Mouse (Mus musculus) neural tube, embryonic 12.5 days (tissue): ENCODE measurements around the gene Mtmr4. TPM values are rescaled to one million over a fixed set of nuclear protein-coding genes. Genes with fewer than 3 reads are reported as not detected.
A peak's percentile ranks its signal among the peaks of the same experiment; 100 is the strongest.

ENCODE experiments used
- ATAC-seq: fragments of 200-750 bp; cut with Nextera tagmentation; 2 replicates; pipeline ENCODE4 v1.8.0; 2017; ENCODE audit warnings: low read depth, mild to moderate bottlenecking, moderate TSS enrichment, moderate library complexity; ENCODE audit not compliant: low FRiP score
- H3K27ac ChIP-seq: fragments of 300-500 bp; sonication (generic); 2 replicates; pipeline ENCODE4 v1.5.1; 2016
- H3K27me3 ChIP-seq: fragments of 300-500 bp; sonication (generic); replicated peaks from 2 replicates; pipeline ENCODE4 v1.6.1; 2016; ENCODE audit warnings: mild to moderate bottlenecking
- H3K36me3 ChIP-seq: fragments of 300-500 bp; sonication (generic); 2 replicates; pipeline ENCODE4 v1.6.1; 2016; ENCODE audit warnings: mild to moderate bottlenecking
- H3K4me1 ChIP-seq: fragments of 300-500 bp; sonication (generic); 2 replicates; pipeline ENCODE4 v1.6.1; 2016
- H3K4me2 ChIP-seq: fragments of 300-500 bp; sonication (generic); replicated peaks from 2 replicates; pipeline ENCODE4 v1.6.1; 2016; ENCODE audit warnings: mild to moderate bottlenecking
- H3K4me3 ChIP-seq: fragments of 300-500 bp; sonication (generic); 2 replicates; pipeline ENCODE4 v1.5.1; 2016
- H3K9ac ChIP-seq: fragments of 300-500 bp; sonication (generic); 2 replicates; pipeline ENCODE4 v1.6.1; 2016; ENCODE audit warnings: mild to moderate bottlenecking
- H3K9me3 ChIP-seq: fragments of 300-500 bp; sonication (generic); 2 replicates; pipeline ENCODE4 v1.6.1; 2016; ENCODE audit warnings: mild to moderate bottlenecking
- WGBS: fragments of 180-500 bp; shearing (Covaris S2); methylation state at CpG from one replicate; pipeline ENCODE4 v1.1.7; 2016; 5-methylcytosine and 5-hydroxymethylcytosine counted together
- polyA plus RNA-seq: library from polyadenylated mRNA; unstranded; fragments of >200 nt; fragmentation: Nextera tagmentation; extraction: Ambion mirVana; gene quantifications from 2 replicates; pipeline ENCODE4 v1.2.1, GENCODE M21; 2016

The Mtmr4 gene
- polyA plus RNA-seq = 74.0 and 77.4 TPM in 2 replicates

DNA sequence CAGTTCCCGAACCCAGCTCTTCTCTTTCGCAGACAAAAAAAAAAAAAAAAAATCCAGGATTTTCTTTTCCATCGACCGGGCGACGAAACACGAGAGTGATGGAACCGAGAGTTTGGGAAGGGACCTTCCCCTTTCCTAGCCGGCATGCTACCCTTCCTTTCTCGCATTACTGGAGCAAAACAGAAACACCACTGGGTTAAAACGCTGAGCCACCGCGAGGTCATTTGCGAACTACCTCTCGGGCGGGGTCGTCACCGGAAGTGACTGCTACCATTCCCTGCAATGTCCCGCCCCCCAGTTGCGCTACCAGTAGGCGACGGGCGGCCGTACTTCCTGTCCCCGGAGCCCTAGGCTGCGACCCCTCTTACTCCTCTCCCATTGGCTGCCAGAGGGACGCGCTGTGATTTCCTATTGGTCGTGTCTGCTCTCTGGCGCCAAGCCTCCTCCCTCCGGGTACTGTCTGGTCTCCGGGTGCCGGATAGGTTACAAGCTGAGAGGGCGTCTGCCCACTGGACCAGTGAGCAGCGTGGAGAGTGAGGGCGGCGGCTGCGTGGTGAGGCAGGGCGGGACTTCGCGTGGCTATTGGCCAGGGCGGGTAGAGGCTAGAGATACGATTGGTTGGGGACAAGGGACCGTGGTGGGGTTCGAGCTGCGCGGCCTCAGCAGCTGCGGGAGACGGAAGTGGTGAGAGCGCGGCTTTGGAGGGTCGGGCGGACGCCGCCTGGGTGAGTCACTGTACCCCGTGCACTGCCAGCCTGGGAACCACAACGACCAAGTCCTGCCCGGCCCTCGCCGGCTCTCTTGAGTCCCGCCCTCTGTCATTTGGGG lies at the start of gene Mtmr4:
Mtmr4 (plus strand) TSS at position 637 of the 828 bp plus-strand sequence.
- Histone ChIP-seq H3K4me2 (peak within 1 kb of the TSS; percentile 82), H3K27ac (peak within 1 kb of the TSS; percentile 74), H3K9ac (peak within 1 kb of the TSS; percentile 79), H3K4me3 (peak within 1 kb of the TSS; percentile 82), H3K9me3 (no peaks in the 10 kb centered on the region), H3K36me3 (peaks cover 6% of the 10 kb centered on the region; the same call in 1 of the 2 replicates), H3K27me3 (no peaks in the 10 kb centered on the region; the same call in 1 of the 2 replicates), H3K4me1 (peaks cover 56% of the 10 kb centered on the region)
- under 1% methylated on average over 61 of the region's 61 CpGs for WGBS
- ATAC-seq = peak; percentile 98

DNA sequence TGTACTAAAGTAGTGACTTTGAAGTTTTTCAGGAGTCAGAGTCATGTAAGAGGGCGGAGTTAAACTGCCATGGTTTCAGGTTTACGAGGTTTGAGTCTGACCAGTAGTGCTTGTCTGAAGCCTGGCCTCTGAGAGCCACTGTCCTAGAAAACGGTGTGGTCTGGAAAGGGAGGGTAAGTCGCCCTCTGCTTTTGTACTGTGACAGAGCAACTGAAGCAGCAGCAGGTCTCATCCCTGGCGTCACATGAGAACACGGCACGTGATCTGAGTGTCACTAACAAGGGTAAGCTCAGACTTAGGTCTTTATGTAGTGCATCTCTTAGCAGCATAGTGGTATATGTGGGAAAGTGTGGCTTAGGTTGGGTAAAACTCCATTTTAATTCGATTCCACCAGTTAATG lies 49.7 kb upstream of the Mtmr4 start:
- no peak overlapping the region for H3K9ac ChIP-seq
- 36% methylated on average over 8 of the region's 8 CpGs for WGBS
- no peaks in the 10 kb centered on the region for H3K36me3 ChIP-seq
- no peaks in the 10 kb centered on the region for H3K27me3 ChIP-seq
- no peaks in the 10 kb centered on the region for H3K4me1 ChIP-seq
- H3K4me2 ChIP-seq = no peak overlapping the region
- ATAC-seq = no peak
- no peak overlapping the region for H3K27ac ChIP-seq
- no peak overlapping the region for H3K4me3 ChIP-seq
- H3K9me3 ChIP-seq = no peaks in the 10 kb centered on the region

DNA sequence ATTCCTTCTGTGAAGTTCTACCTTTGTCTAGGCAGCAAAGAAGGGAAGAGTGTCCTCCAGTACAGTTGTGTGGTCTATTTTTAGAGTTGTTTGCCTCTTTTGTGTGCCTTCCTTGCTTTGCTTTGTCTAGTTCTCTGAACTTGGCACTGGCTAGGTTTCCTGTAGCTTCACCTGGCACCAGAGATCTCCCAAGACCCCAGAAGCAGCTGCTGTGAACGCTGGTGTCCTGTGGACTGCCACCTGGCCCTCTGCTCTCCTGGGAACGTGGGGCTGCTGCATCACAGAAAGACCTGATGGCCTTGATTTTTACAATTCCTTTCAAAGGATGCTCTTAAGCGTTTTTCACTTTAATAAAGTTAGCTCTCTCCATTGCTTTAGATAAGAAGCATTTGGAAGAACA lies 49.1 kb upstream of the Mtmr4 start:
- Histone ChIP-seq H3K27ac (no peak overlapping the region), H3K4me2 (no peak overlapping the region), H3K9ac (no peak overlapping the region), H3K4me3 (no peak overlapping the region), H3K4me1 (no peaks in the 10 kb centered on the region), H3K9me3 (no peaks in the 10 kb centered on the region), H3K27me3 (no peaks in the 10 kb centered on the region), H3K36me3 (no peaks in the 10 kb centered on the region)
- WGBS = 58% methylated on average over 3 of the region's 3 CpGs
- no peak for ATAC-seq

DNA sequence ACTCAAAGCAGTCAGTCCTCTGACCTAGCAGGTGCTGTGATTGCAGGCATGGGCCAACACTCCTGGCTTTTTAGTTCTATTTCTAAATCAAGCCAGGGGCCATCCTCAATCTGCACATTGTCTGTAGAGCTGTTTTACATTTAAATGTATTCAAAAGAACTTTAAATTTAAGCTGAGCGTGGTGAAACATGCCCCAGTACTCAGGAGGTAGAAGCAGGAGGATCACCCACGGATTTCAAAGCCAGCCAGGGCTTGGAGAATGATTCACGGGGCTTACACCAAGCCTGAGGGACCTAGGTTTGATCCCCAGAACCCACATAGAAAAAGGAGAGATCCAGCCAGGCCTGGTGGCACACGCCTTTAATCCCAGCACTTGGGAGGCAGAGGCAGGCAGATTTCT lies 38.6 kb upstream of the Mtmr4 start:
- no peak overlapping the region for H3K27ac ChIP-seq

DNA sequence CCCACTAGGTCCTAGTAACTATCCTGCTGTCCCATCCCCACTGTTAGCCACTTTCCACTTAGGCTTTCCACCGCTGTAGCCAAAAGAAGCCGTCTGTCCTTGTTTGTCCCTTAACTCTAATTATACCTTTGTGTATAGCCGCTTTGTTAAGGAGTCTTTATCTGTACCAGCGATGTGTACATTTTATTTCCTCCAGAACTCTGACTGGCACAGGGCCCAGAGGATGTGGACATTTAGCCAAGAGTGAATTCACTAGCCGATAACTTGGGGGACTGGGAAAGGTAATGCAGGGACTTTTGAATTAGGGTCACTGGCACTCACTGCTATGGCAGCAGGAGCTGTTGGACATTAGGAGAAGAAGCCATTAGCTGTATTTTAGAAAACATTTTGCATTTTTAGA lies 37.6 kb upstream of the Mtmr4 start:
- Histone ChIP-seq H3K27me3 (no peaks in the 10 kb centered on the region), H3K27ac (no peak overlapping the region), H3K4me1 (no peaks in the 10 kb centered on the region), H3K36me3 (no peaks in the 10 kb centered on the region), H3K9ac (no peak overlapping the region), H3K4me3 (no peak overlapping the region), H3K9me3 (no peaks in the 10 kb centered on the region), H3K4me2 (no peak overlapping the region)
- ATAC-seq = no peak
- WGBS = 65% methylated on average over 5 of the region's 5 CpGs

More for the DNA sequence above, 38.6 kb upstream of the Mtmr4 start:
- no peaks in the 10 kb centered on the region for H3K36me3 ChIP-seq
- H3K4me3 ChIP-seq = no peak overlapping the region
- no peaks in the 10 kb centered on the region for H3K27me3 ChIP-seq
- no peaks in the 10 kb centered on the region for H3K4me1 ChIP-seq
- no peak overlapping the region for H3K9ac ChIP-seq
- no peak overlapping the region for H3K4me2 ChIP-seq
- H3K9me3 ChIP-seq = no peaks in the 10 kb centered on the region
- WGBS = 71% methylated on average over 4 of the region's 4 CpGs
- ATAC-seq = no peak

DNA sequence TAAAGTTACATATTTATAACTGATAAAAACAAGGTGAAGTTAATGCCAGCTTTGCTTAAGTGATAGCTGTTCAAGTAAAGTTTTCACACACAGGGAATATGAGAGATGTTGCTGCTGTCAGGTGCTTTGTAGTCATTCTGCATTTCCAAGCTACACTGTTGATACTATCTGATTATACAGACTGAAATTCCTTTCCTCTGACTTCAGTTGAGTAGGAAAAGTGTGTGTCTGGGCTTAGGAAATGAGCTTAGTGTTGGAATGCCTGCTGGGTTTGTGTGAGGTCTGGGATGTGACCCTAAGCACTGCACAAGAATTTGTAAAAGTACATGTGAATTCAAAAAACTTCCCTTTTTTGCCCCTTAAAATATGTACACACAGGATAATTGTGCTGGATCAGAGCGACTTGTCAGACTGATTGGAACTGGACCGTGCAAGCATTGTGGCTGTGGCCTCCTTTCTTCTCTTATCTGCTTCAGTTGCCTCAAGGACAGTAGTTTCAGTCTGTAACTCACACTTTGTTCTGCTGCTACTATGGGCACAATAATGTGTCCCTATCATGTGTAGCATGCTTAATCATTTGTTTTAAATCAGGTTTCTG lies 36.8 kb upstream of the Mtmr4 start:
- H3K27ac ChIP-seq = no peak overlapping the region
- H3K27me3 ChIP-seq = no peaks in the 10 kb centered on the region
- no peak for ATAC-seq
- no peak overlapping the region for H3K4me3 ChIP-seq
- 75% methylated on average over 2 of the region's 2 CpGs for WGBS
- H3K9me3 ChIP-seq = no peaks in the 10 kb centered on the region
- no peaks in the 10 kb centered on the region for H3K4me1 ChIP-seq
- no peak overlapping the region for H3K9ac ChIP-seq
- no peak overlapping the region for H3K4me2 ChIP-seq
- H3K36me3 ChIP-seq = no peaks in the 10 kb centered on the region

DNA sequence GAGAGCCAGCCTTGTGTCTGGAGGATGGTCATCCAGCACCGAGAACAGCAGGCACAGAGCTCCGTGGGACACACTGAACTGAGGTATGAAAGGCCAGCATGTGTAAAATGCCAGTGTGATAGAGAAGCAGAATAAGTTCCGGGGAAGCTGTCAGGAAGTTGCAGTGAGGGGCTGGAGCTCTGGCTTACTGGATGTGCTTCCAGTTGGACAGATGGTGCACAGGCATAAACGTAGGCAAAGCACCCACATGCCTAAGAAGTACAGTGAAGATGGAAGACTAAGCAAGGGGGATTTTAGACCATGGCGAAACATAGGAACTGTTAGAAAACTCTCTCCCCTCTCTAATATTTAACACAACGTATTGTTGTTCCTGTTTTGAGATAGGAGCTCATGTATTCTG lies 30.8 kb upstream of the Mtmr4 start:
- no peaks in the 10 kb centered on the region for H3K9me3 ChIP-seq
- no peak for ATAC-seq
- no peak overlapping the region for H3K4me3 ChIP-seq
- 82% methylated on average over 6 of the region's 6 CpGs for WGBS
- no peak overlapping the region for H3K27ac ChIP-seq
- no peak overlapping the region for H3K4me2 ChIP-seq
- H3K4me1 ChIP-seq = no peaks in the 10 kb centered on the region
- no peaks in the 10 kb centered on the region for H3K27me3 ChIP-seq
- no peak overlapping the region for H3K9ac ChIP-seq
- H3K36me3 ChIP-seq = no peaks in the 10 kb centered on the region

DNA sequence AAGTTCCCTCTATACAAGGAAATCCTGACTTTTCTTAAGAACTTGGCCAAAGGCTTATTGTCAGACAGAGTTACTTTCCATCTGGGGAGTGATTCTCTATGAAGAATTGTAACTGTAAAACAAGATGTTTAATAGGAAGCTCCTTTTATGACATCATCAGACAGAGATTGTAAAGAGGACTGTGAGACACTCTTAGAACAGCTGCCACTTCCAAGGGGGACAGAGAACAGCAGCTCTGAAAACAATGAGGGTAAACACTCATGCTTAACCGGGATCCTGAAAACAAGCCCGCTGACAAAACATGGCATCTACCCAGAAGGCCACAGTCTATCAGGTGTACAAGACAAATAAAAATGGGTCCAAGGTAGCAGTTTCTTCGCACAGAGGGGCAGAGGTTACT lies 25.5 kb upstream of the Mtmr4 start, which contains the start of gene Gm11492:
Gm11492 (plus strand) TSS at position 153 of the 400 bp plus-strand sequence.
- H3K4me2 ChIP-seq = no peak within 1 kb of the TSS
- no peaks in the 10 kb centered on the region for H3K4me1 ChIP-seq
- H3K27ac ChIP-seq = no peak within 1 kb of the TSS
- no peaks in the 10 kb centered on the region for H3K27me3 ChIP-seq
- 79% methylated on average over 3 of the region's 3 CpGs for WGBS
- ATAC-seq = no peak
- no peaks in the 10 kb centered on the region for H3K9me3 ChIP-seq
- H3K9ac ChIP-seq = no peak within 1 kb of the TSS
- H3K36me3 ChIP-seq = no peaks in the 10 kb centered on the region
- H3K4me3 ChIP-seq = no peak within 1 kb of the TSS

DNA sequence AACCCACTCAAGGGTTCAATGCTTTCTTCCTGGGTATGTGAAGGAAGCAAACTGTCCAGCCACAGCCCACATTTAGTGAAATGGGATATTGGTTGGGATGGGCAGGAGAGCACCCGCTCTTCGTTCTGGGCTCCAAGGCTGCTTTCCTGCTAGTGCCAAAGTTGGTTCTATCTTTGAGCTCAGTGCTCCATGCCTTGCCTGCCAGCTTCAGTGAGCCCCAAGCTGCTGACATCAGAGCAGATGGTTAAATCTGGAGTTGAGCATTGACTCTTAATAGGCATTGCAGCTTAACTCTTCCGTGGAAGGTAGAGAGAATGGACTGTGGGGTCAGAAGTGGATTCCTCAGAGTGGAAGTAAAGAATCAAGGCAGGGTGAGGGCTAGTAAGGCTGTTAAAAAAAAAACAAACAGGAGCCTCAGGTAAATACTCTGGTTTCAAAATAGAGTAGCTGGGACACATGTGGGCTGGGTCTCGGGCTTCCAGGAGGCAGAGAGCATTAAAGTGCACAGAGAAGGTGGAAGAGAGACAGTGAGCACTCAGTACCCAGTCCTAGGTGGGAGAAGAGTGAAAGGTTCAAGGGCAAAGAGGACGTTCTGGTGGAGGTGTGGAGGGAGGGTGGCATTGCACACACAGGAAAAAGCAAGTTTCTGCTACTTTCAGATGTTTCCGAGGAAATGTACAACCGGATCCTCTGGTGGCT lies 23.6 kb upstream of the Mtmr4 start, which contains the start of gene Sept4:
Sept4 (plus strand) TSS at position 649 of the 699 bp plus-strand sequence.
- H3K27ac ChIP-seq = no peak within 1 kb of the TSS
- WGBS = 82% methylated on average over 7 of the region's 7 CpGs
- no peak within 1 kb of the TSS for H3K4me3 ChIP-seq
- no peak within 1 kb of the TSS for H3K9ac ChIP-seq
- no peaks in the 10 kb centered on the region for H3K27me3 ChIP-seq
- no peak for ATAC-seq
- H3K4me1 ChIP-seq = no peaks in the 10 kb centered on the region
- H3K4me2 ChIP-seq = no peak within 1 kb of the TSS
- H3K36me3 ChIP-seq = no peaks in the 10 kb centered on the region
- H3K9me3 ChIP-seq = no peaks in the 10 kb centered on the region

DNA sequence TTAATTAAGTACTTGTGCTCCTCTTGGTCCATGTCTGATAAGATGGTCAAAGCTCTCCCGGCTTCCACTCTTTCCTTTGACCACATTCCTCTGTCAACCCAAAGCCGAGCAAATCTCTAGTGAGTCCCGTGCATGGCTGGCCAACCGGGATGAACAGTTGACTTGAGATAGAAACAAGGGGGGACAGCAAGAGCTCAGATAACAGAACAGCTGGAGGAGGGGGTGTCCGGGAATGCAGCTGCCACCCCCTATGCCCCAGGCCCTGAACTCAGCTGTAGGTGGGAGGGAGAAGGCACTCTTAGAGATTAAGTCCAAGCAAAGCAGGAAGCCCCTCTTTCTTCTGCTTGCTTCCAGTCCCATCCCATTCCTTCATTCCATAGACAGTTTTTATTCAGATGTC lies 21.2 kb upstream of the Mtmr4 start:
- Histone ChIP-seq H3K9me3 (no peaks in the 10 kb centered on the region), H3K27me3 (no peaks in the 10 kb centered on the region), H3K4me1 (no peaks in the 10 kb centered on the region), H3K4me2 (no peak overlapping the region), H3K27ac (no peak overlapping the region), H3K4me3 (no peak overlapping the region), H3K9ac (no peak overlapping the region), H3K36me3 (no peaks in the 10 kb centered on the region)
- 87% methylated on average over 5 of the region's 5 CpGs for WGBS
- no peak for ATAC-seq

DNA sequence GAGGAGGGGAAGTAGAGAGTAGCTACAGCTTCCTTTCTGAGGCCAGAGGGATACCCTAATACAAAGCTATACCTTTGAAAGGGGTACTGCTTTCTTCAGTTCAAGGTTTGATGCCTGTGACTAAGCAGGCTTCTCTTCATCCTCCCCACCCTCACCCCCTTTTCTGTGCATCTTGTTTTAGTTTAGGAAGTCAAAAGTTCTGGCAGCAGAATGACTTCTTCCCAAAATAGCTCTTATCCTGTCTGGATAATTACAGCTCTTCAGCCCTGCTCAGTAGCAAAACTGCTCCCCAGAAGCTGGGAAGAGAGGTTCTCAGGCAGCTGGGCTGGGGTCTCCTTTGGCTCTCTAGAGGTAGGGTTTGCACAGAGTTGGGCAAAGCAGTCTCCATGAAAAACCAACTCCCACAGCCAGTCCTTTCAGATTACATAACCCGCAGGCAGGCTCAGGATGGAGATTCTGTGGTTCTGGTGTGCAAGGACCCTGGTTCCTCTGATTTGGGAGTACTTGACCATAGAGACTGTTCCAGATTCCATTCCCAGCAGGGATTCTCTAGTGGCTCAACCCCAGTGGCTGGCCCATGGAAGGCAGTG lies 20.5 kb upstream of the Mtmr4 start:
- no peak overlapping the region for H3K9ac ChIP-seq
- WGBS = 92% methylated on average over 1 of the region's 1 CpGs
- H3K36me3 ChIP-seq = no peaks in the 10 kb centered on the region
- H3K9me3 ChIP-seq = no peaks in the 10 kb centered on the region
- no peak overlapping the region for H3K4me2 ChIP-seq
- H3K4me1 ChIP-seq = no peaks in the 10 kb centered on the region
- no peak overlapping the region for H3K4me3 ChIP-seq
- H3K27me3 ChIP-seq = no peaks in the 10 kb centered on the region
- ATAC-seq = no peak
- no peak overlapping the region for H3K27ac ChIP-seq

DNA sequence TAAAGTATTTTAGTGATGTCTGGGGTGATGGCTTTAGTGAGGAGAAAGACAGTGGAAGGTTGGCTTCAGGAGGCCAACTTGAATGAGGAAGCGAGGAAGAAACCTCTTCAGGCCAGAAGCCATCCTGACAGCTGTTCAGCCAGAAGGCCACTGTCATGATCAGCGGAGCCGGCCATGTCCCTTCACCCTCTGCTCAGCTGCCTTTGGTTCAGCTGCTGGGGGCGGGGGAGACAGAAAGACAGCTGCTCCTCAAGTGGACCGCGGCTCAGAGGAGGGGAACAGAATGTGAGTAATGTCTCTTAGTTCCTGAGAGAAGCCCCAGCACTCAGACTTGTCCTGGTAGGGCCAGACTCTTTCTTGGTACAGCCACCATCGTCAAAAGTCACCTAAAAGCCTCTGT lies 18.2 kb upstream of the Mtmr4 start:
- Histone ChIP-seq H3K4me2 (no peak overlapping the region), H3K27ac (no peak overlapping the region), H3K4me3 (no peak overlapping the region), H3K4me1 (peaks cover 13% of the 10 kb centered on the region), H3K9me3 (no peaks in the 10 kb centered on the region), H3K27me3 (0 out of 2 replicates have a peak, but pooled peaks cover 3% of the 10 kb centered on the region), H3K9ac (no peak overlapping the region), H3K36me3 (no peaks in the 10 kb centered on the region)
- ATAC-seq = no peak
- WGBS = 76% methylated on average over 7 of the region's 7 CpGs
